Mouse (Mus musculus) MEL (cell line): ENCODE measurements around the gene Renbp. TPM values are rescaled to one million over a fixed set of nuclear protein-coding genes. Genes with fewer than 3 reads are reported as not detected.

Experiments
- DNase-seq: peaks from one replicate; pipeline ENCODE4 v3.0.0; 2011; ENCODE audit warnings: low read depth, low spot score
- H3K27ac ChIP-seq: 2 replicates; pipeline ENCODE4 v1.5.1; 2012; ENCODE audit warnings: low read depth, mild to moderate bottlenecking, control low read depth, low read length, moderate library complexity; ENCODE audit not compliant: control insufficient read depth
- H3K27me3 ChIP-seq, 2 experiments: fragments of 150-350 bp in 1 of 2; sonication (generic) in 1 of 2; 2 replicates each; pipeline ENCODE4 v1.6.1; 2012; ENCODE audit warnings: low read length in 2 of 2, mild to moderate bottlenecking in 2 of 2, improper control_type of control experiment in 1 of 2, moderate library complexity in 1 of 2; ENCODE audit not compliant: insufficient read depth in 2 of 2, control insufficient read depth in 1 of 2
- H3K36me3 ChIP-seq, 2 experiments: 2 replicates each; pipeline ENCODE4 v1.6.1; 2012 to 2014; ENCODE audit warnings: low read length in 2 of 2, improper control_type of control experiment in 1 of 2, inconsistent platforms in 1 of 2, mild to moderate bottlenecking in 1 of 2; ENCODE audit not compliant: insufficient read depth in 2 of 2, control insufficient read depth in 1 of 2
- H3K4me1 ChIP-seq, 2 experiments: fragments of 150-350 bp in 1 of 2; sonication (generic) in 1 of 2; 2 replicates each; pipeline ENCODE4 v1.6.1; 2012; ENCODE audit warnings: low read length in 2 of 2, improper control_type of control experiment in 1 of 2, mild to moderate bottlenecking in 1 of 2; ENCODE audit not compliant: insufficient read depth in 2 of 2, control insufficient read depth in 1 of 2
- H3K4me3 ChIP-seq, 2 experiments: fragments of 150-350 bp in 1 of 2; sonication (generic) in 1 of 2; 2 replicates each; pipeline ENCODE4 v1.5.1; 2012; ENCODE audit warnings: low read depth in 2 of 2, low read length in 2 of 2, mild to moderate bottlenecking in 2 of 2, moderate library complexity in 2 of 2, control low read depth in 1 of 2, improper control_type of control experiment in 1 of 2; ENCODE audit not compliant: control insufficient read depth in 1 of 2, insufficient read depth in 1 of 2
- H3K79me2 ChIP-seq: 2 replicates; pipeline ENCODE4 v1.6.1; 2012; ENCODE audit warnings: mild to moderate bottlenecking, low read length, moderate library complexity; ENCODE audit not compliant: control insufficient read depth, poor library complexity, insufficient read depth
- H3K9ac ChIP-seq: 2 replicates; pipeline ENCODE4 v1.6.1; 2012; ENCODE audit warnings: low read depth, mild to moderate bottlenecking, control low read depth, low read length, moderate library complexity; ENCODE audit not compliant: control insufficient read depth, poor library complexity, severe bottlenecking
- H3K9me3 ChIP-seq: fragments of 150-350 bp; sonication (generic); replicated peaks from 2 replicates; pipeline ENCODE4 v1.6.1; 2012; ENCODE audit warnings: mild to moderate bottlenecking, low read length, improper control_type of control experiment, moderate library complexity; ENCODE audit not compliant: insufficient read depth
- CHD1 ChIP-seq: IDR thresholded peaks from 2 replicates; pipeline ENCODE4 v1.6.1; 2012; ENCODE audit warnings: low read depth, mild to moderate bottlenecking, inconsistent platforms, low read length, improper control_type of control experiment
- ELF1 ChIP-seq: IDR thresholded peaks from 2 replicates; pipeline ENCODE4 v1.6.1; 2014; ENCODE audit warnings: low read depth, mild to moderate bottlenecking, inconsistent platforms, low read length, improper control_type of control experiment, moderate library complexity
- EP300 ChIP-seq, 2 experiments: IDR thresholded peaks; 2 replicates each; pipeline ENCODE4 v1.6.1; 2011; ENCODE audit warnings: improper control_type of control experiment in 2 of 2, low read length in 2 of 2, low read depth in 1 of 2, mild to moderate bottlenecking in 1 of 2
- ETS1 ChIP-seq: IDR thresholded peaks from 2 replicates; pipeline ENCODE4 v1.6.1; 2012; ENCODE audit warnings: low read depth, mild to moderate bottlenecking, inconsistent platforms, low read length, improper control_type of control experiment, moderate library complexity
- HCFC1 ChIP-seq: IDR thresholded peaks from 2 replicates; pipeline ENCODE4 v1.6.1; 2012; ENCODE audit warnings: low read depth, mild to moderate bottlenecking, inconsistent platforms, low read length, improper control_type of control experiment, moderate library complexity
- KAT2A ChIP-seq: conservative IDR thresholded peaks from 2 replicates; pipeline ENCODE4 v1.6.1; 2012; ENCODE audit warnings: low read depth, low read length, improper control_type of control experiment, inconsistent platforms
- MAX ChIP-seq: IDR thresholded peaks from 2 replicates; pipeline ENCODE4 v1.6.1; 2011; ENCODE audit warnings: low read length, improper control_type of control experiment
- MAZ ChIP-seq: IDR thresholded peaks from 2 replicates; pipeline ENCODE4 v1.6.1; 2012; ENCODE audit warnings: low read depth, mild to moderate bottlenecking, inconsistent platforms, low read length, improper control_type of control experiment
- MEF2A ChIP-seq: IDR thresholded peaks from 2 replicates; pipeline ENCODE4 v1.6.1; 2014; ENCODE audit warnings: low read depth, mild to moderate bottlenecking, inconsistent platforms, low read length, improper control_type of control experiment; ENCODE audit not compliant: poor library complexity, insufficient replicate concordance, severe bottlenecking; ENCODE audit errors: extremely low read depth
- MXI1 ChIP-seq: IDR thresholded peaks from 2 replicates; pipeline ENCODE4 v1.6.1; 2011; ENCODE audit warnings: mild to moderate bottlenecking, low read depth, low read length, improper control_type of control experiment
- MYC ChIP-seq: IDR thresholded peaks from 2 replicates; pipeline ENCODE4 v1.6.1; 2011; ENCODE audit warnings: low read depth, mild to moderate bottlenecking, low read length, improper control_type of control experiment, moderate library complexity
- NELFE ChIP-seq: IDR thresholded peaks from 2 replicates; pipeline ENCODE4 v1.6.1; 2011; ENCODE audit warnings: low read depth, low read length, improper control_type of control experiment
- NRF1 ChIP-seq: IDR thresholded peaks from 2 replicates; pipeline ENCODE4 v1.6.1; 2014; ENCODE audit warnings: low read depth, mild to moderate bottlenecking, inconsistent platforms, low read length, improper control_type of control experiment, moderate library complexity; ENCODE audit not compliant: poor library complexity, insufficient read depth, severe bottlenecking
- POLR2A ChIP-seq, 2 experiments: IDR thresholded peaks; 2 replicates each; pipeline ENCODE4 v1.6.1; 2011 to 2012; ENCODE audit warnings: low read length in 2 of 2, mild to moderate bottlenecking in 2 of 2, control low read depth in 1 of 2, improper control_type of control experiment in 1 of 2, low read depth in 1 of 2, moderate library complexity in 1 of 2; ENCODE audit not compliant: control insufficient read depth in 1 of 2, insufficient read depth in 1 of 2, poor library complexity in 1 of 2
- POLR2AphosphoS2 ChIP-seq: IDR thresholded peaks from 2 replicates; pipeline ENCODE4 v1.6.1; 2011; ENCODE audit warnings: low read length, improper control_type of control experiment
- TAL1 ChIP-seq: IDR thresholded peaks from 2 replicates; pipeline ENCODE4 v1.6.1; 2012; ENCODE audit warnings: mild to moderate bottlenecking, inconsistent platforms, low read length, moderate library complexity, mixed read lengths
- TCF12 ChIP-seq: IDR thresholded peaks from 2 replicates; pipeline ENCODE4 v1.6.1; 2014; ENCODE audit warnings: low read depth, mild to moderate bottlenecking, inconsistent platforms, low read length, improper control_type of control experiment, moderate library complexity
- UBTF ChIP-seq: IDR thresholded peaks from 2 replicates; pipeline ENCODE4 v1.6.1; 2012; ENCODE audit warnings: low read depth, mild to moderate bottlenecking, inconsistent platforms, low read length, improper control_type of control experiment, moderate library complexity, borderline replicate concordance; ENCODE audit not compliant: insufficient read depth
- USF1 ChIP-seq: IDR thresholded peaks from 2 replicates; pipeline ENCODE4 v1.6.1; 2014; ENCODE audit warnings: low read depth, mild to moderate bottlenecking, inconsistent platforms, low read length, improper control_type of control experiment, moderate library complexity
- ZMIZ1 ChIP-seq: IDR thresholded peaks from 2 replicates; pipeline ENCODE4 v1.6.1; 2012; ENCODE audit warnings: low read depth, mild to moderate bottlenecking, inconsistent platforms, low read length, improper control_type of control experiment, moderate library complexity
- polyA plus RNA-seq, 2 experiments: library from polyadenylated mRNA; stranded (reverse) in 1 of 2; unstranded in 1 of 2; fragments of >175 nt in 1 of 2; fragments of >200 nt in 1 of 2; gene quantifications; 2 replicates each; pipeline versions ENCODE4 v1.2.1 to v1.2.4; 2012; ENCODE audit warnings: low replicate concordance in 2 of 2, low read depth in 1 of 2; ENCODE audit not compliant: insufficient read length in 2 of 2, insufficient read depth in 1 of 2, missing spikeins in 1 of 2
- total RNA-seq: library from RNA; depleted of rRNA; stranded (reverse); fragments of 300-350 nt; gene quantifications from 2 replicates; pipeline ENCODE4 v1.2.3, GENCODE M21; 2012

The Renbp gene
- total and polyA plus RNA-seq, 3 experiments = 22.7 to 38.0 TPM; not detected in 1

DNA sequence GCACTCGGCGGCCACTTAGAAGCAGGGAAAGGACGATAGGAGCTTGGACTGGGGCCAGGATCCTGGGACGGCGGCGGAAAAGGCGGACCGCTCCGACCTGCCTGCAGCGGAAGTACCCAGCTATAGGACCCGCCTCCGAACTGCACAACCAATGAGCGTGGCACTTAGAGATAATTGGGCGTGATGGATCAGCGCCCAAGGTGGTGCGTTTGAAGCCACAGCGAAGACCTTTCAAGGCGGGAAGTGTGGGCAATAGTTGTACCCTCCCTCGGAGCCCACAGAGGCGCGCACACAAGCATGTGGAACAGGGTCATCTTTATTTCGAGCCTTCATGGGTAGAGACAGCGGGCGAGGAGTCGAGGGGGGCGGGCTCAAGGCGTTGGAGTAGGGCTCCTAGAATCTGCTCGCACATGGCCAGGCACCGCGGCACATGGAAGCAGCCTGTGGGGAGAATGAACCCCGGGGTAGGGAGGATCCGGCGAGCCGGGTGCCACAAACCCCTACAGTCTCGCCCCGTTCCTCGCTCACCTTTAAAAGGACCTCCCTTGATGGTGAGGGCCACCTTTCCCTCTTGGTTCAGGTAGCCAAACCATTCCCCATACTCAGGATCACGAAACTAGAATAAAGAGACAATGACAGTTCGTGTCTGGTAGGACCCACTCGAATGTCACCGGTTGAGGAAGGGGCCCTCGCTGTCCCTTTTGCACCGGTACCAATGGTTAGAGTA is 8.7 kb downstream of the Renbp start, which contains the start of the genes Arhgap4 and Naa10 (continued):
- peak; percentile 94 for TF ChIP-seq MYC
- no peak for TF ChIP-seq CHD1
- TF ChIP-seq HCFC1 = peak; percentile 80
- no peak for TF ChIP-seq UBTF
- peak; percentile 85 for TF ChIP-seq MAX
- no peak for TF ChIP-seq TCF12
- TF ChIP-seq USF1 = no peak
- TF ChIP-seq TAL1 = no peak
- TF ChIP-seq EP300 (IDR thresholded peaks at IDR 0.05; ENCODE audit: low read depth in 1 of 2, low read length in 2 of 2) = no peak
- 0 out of 2 replicates have a peak, but pooled peaks have one; percentile 39 for TF ChIP-seq MAZ
- no peak for TF ChIP-seq NRF1
- TF ChIP-seq NELFE = peak; percentile 78
- TF ChIP-seq ETS1 = no peak
- TF ChIP-seq ELF1 = no peak
- TF ChIP-seq ZMIZ1 = peak; percentile 86; the same call in 1 of the 2 replicates
- peak; percentile 89 for TF ChIP-seq POLR2AphosphoS2
- TF ChIP-seq KAT2A = no peak
- TF ChIP-seq MEF2A = no peak

DNA sequence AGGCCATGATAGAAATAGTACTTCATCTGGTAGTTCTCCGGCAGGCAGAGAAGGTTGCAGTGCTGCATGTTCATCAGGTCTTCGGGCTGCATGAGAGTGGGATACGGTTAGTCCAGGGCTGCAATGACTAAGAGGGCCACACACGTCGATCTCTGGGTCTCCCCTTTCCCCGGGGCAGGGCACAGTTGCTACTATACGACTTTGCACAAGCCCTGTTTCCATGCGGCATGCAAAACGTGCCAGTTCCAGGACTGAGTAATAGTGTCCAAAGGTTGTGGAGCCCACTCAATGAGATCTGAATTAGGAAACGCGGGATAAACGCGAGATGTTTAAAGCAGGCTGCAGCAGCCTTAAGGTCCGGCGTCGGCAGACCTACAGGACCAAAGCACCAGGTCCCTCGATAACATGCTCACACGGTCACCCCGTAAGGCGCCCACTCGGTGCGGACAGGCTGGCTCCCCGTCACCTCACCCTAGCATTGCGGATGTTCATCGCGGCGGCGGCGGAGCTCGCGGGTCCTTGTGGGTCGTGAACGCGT is 9.3 kb downstream of the Renbp start:
- Histone ChIP-seq H3K4me1 (peaks cover 3 to 24% of the 10 kb centered on the region in 2 experiments), H3K27me3 (no peaks in the 10 kb centered on the region), H3K9ac (peak overlapping the region; percentile 97), H3K36me3 (peaks cover 0 to 25% of the 10 kb centered on the region in 2 experiments; a peak in 2 of 4 replicates), H3K27ac (peak overlapping the region; percentile 87), H3K79me2 (peaks cover 22% of the 10 kb centered on the region), H3K9me3 (no peaks in the 10 kb centered on the region), H3K4me3 (peak overlapping the region; percentile 75 to 97)
- peak; percentile 50 for DNase-seq
- peak; percentile 29 to 38; a peak in 1 of 4 replicates for TF ChIP-seq POLR2A (IDR thresholded peaks at IDR 0.05; ENCODE audit: control insufficient read depth in 1 of 2, insufficient read depth in 1 of 2, low read depth in 1 of 2, low read length in 2 of 2, poor library complexity in 1 of 2)
- TF ChIP-seq POLR2AphosphoS2 = 0 out of 2 replicates have a peak, but pooled peaks have one; percentile 68
- TF ChIP-seq MYC = no peak
- 0 out of 2 replicates have a peak, but pooled peaks have one; percentile 69 for TF ChIP-seq NELFE
- TF ChIP-seq ETS1 = no peak
- TF ChIP-seq MXI1 = peak; percentile 25; the same call in 1 of the 2 replicates
- TF ChIP-seq, all 39 proteins: peak for 4
